Mouse (Mus musculus) liver, postnatal 0 days (tissue): ENCODE results near the gene Otogl.

ENCODE experiments used
- CTCF ChIP-seq: sonication (generic); IDR thresholded peaks from 2 replicates; pipeline ENCODE4 v1.5.1; 2016; ENCODE audit warnings: antibody characterized with exemption, low read depth
- EP300 ChIP-seq: IDR thresholded peaks from 2 replicates; pipeline ENCODE4 v1.6.1; 2016; ENCODE audit warnings: antibody characterized with exemption, low read depth, mild to moderate bottlenecking

- TF ChIP-seq CTCF = peak; percentile 28; the same call in 1 of the 2 replicates
- TF ChIP-seq EP300 = no peak
Measured at GRCm38 (mm10) chr10:107949945-107950344, 38.0 kb upstream of the Otogl start.
